Mouse (Mus musculus) thymus, postnatal 25 days (tissue): ENCODE measurements around the gene Slc6a17.

Source experiments
- DNase-seq: peaks from one replicate; pipeline ENCODE4 v3.0.0; 2022

Slc6a17 gene

DNA sequence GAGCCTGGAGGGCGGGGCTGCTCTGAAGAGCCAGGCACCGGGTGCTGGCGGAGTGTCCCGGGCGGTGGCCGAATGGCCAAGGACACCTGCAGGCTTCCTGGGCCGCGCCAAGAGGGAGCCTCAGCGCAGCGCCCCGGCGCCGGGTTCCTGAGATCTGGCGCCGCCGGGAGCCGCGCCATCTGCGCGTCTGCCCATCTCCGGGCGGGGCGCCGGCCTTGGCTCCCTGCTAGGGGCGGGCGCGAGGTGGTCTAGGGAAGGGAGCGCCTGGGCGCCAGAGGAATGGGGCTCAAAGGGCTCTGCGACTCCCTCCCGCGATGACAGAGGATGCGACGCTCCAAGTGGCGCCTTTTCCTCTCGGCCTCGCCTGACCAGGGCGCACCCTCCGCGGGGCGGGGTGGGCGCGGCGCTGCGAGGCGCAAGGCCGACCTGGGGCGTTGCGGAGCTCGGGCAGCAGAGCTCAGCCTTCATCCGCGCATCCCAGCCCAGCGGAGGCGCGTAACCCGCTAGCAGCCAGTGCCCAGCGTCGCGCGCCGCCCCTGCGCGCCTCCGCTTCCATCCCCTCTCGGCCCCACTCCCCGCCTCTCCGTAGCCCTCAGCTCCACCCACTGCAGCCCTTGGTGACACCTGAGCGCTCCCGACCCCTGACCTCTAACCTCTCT lies 57.9 kb downstream of the Slc6a17 start:
- DNase-seq: no peak

DNA sequence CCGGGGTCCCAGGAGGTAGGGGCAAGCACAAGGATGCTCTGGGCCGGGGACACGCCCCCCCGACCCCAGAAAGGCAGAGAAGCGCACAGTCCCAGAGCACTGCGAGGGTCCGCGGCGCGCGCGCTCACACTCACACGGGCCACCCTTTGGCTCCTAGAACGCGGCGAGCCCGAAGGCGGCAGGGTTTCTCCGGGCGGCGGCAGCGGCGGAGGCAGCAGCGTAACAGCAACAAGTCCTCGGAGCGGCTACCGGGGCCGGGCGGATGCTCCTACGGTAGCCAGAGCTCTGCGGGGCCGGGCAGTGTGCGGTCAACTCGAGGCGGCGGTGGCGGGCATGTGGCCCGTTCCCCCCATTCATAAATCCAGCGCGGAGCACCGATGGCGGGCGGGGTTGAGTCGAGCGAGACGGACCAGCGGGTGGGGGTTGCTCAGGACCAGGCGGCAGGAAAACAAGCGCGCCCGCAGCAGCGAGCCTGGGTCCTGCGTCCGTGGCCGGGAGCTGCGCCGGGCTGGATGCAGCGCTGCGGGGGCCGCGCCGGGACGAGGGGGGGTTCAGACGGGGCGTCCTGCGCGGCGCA lies 58.5 kb downstream of the Slc6a17 start, which contains the start of gene Kcnc4:
Kcnc4 (minus strand) TSS at position 357 of the 577 bp plus-strand sequence.
- DNase-seq: no peak

DNA sequence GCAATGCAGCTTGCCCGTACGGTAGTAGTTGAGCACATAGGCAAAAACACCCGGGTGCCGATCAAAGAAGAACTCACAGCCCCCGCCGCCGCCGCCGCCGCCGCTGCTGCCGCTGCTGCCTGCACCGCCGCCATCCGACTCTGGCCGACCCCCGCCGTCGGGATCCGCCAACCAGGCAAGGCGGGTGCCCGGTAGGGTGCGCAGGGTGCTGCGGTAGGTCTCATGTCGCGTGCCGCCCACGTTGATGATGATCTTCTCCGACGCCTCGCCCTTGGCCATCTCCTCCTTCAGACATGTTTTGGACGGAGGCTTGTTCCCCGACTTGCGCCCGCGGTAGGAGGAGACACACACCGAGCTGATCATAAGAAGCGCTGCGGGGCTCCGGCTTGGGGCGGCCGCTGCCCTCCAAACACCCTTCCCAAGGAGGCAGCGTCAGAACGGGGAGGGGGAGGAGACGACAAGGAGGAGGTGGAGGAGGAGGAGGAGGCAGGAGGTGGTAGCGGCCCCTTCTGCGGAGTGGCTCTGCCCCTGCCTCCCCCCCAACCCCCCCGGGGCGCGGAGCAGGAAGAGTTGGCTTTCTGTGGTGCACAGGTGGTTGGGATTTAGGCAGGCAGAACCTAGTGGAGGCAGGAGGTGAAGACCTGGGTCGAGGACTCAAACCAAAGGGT lies 59.2 kb downstream of the Slc6a17 start:
- no peak for DNase-seq

GRCm38 (mm10) chr3:107458104-107458503 lies 59.7 kb downstream of the Slc6a17 start:
- no peak for DNase-seq

GRCm38 (mm10) chr3:107454280-107454679 lies 63.5 kb downstream of the Slc6a17 start:
- no peak for DNase-seq

- DNase-seq: no peak
Measured at GRCm38 (mm10) chr3:107446822-107447221, 71.0 kb downstream of the Slc6a17 start.

DNA sequence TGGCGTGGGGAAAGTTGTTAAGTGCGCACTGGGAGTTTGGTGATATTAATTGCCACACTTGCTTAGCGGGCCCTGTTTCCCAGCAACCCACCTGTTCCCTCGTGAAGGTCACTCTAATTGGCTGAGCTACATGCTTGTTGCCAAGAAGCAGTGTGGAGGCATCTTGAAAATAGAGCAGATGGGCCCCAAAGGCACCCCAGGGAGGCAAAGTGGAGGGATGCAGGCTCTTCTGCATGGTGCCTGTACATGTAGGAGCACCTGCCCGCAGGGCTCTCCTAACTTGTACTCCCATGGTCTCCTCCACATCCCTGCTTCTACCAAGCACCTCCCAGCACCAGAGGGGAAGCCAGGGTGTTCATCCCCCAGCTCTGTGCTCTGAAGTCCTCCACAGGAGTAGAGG lies 74.0 kb downstream of the Slc6a17 start:
- no peak for DNase-seq

DNA sequence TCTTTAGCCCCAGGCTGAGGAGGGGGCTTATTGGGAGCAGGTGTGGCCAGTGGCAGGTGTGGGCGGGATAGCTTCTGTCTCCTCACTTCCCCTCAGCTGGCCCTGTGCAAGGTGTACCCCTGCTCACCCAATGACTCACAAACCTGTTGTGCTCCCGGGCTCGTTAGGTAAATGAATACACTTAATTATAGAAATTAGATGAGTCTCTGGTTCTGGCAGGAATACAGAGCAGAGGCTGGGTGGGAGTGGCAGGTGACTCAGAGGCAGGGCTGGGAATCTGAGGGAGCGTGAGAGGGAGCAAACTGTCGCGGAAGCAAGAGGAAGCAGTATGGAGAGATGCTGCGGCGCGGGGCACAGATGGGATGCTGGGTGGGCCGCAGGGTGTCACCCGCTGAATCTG lies 75.6 kb downstream of the Slc6a17 start:
- DNase-seq: no peak

- DNase-seq: no peak
Measured at GRCm38 (mm10) chr3:107441306-107441705, 76.5 kb downstream of the Slc6a17 start.

DNA sequence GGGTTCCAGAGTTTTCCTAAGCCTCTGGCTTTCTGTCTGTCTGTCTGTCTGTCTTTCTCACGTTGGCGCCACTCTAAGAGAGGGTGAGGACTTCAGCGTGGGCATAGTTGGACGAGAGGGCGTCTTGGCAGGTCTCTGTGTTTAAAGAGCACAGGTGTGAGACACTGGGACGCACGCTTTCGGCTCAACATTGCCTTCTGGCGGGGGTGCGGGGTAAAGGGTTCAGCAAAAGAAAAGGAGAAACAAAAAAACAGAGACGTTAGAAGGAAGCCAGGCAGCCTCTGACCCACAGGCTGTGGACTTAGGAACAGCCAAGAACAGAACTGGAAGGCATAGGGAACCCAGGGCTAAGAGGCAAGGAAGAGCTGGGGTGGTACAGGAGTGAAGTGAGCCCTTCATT lies 78.5 kb downstream of the Slc6a17 start:
- no peak for DNase-seq

GRCm38 (mm10) chr3:107437666-107438065 lies 80.2 kb downstream of the Slc6a17 start:
- DNase-seq: no peak

GRCm38 (mm10) chr3:107436434-107436833 lies 81.4 kb downstream of the Slc6a17 start:
- DNase-seq: no peak

DNA sequence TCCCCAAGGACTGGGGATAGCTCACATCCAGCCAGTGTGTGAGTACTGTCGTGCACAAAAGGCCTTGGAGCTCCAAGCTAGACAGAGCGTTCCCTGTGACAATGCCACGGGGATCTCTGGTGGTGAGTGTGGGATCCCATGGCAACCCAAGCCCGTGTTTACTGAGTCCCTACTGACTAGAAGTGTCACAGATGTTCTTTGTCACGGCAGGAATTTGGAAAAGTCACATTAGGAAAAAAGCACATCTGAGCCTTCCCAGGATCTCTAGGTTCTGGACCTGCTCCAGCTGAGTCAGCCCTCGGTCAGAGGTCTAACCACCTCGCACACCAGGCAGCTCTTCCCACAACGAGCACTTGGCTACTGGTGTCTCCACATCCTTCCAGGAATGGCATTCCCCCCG lies 84.2 kb downstream of the Slc6a17 start:
- DNase-seq: no peak

DNA sequence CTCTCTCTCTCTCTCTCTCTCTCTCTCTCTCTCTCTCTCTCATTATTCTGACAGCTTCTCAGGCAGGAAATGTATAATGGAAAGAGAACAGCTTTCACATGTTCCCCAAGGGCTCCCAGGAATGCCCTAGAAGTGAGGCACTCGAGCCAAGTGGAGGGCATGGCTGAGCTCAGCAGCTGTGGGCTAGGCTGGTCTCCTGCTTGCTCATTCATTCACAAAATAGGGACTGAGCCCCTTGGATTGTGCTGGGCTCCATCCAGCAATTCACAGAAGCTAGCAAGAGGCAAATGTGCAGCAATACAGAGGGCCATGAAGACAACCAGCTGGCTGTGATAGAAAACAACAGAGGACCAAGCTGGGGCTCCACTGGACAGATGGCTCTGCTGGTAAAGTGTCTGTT lies 86.5 kb downstream of the Slc6a17 start:
- DNase-seq: no peak

DNA sequence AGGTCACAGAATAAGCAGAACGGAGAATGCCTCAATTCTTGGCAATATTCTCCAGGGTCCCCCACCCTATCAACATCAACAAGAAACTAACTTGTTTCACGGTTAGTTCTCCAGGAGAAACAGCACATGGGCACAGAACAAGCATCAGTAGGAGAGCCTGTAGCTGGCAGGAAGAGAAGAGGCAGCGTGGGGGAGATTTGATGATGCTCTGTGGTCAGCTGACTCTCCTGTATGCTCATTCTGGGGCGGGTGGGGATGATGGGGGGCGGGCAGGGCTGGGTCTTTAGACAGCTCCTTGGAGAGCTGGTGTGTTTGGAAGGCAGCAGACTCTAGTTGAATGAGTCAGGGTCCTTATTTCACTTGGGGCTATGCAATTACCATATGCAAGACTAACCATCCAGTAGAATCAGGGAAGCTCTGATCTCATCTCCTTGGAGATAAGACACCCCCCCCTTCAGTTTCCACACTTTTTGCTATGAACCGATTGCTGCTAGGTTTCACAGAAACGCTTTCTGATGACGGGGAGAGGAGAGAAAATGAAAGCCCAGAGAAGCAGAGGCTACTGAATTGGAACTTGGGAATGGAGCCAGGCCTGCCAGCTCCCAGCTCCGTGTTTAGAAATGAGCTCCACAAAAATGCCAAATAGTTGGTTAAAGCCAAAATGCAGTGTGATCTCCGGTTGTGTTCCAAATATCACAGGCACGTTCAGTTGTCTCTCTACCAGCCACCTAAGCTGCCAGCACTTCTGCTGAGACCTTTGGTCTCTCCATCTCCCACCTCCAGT lies 93.4 kb downstream of the Slc6a17 start:
- DNase-seq: no peak

GRCm38 (mm10) chr3:107420156-107420555 lies 97.7 kb downstream of the Slc6a17 start:
- no peak for DNase-seq
